8 mouse cellular contexts compared by ENCODE assay signal in genomic region chr6:52213119-52213986, GRCm38 (mm10). TPM values are rescaled to one million over a fixed set of nuclear protein-coding genes. Genes with fewer than 3 reads are reported as not detected.
DNase-seq lines count a peak whose midpoint lies in the region; ATAC-seq and TF ChIP-seq lines count a peak whose summit lies in the region.

Gene Hoxa3 (minus strand): TSS chr6:52213336.
Gene Gm28308 (minus strand): TSS chr6:52213339.

- no peak within 1 kb of the TSS for H3K27ac ChIP-seq in spleen, adult 2 months (ENCODE audit: insufficient read depth, low read length)
- peak within 1 kb of the TSS; percentile 99 for H3K27ac ChIP-seq in kidney, postnatal 0 days

- no peak for TF ChIP-seq CTCF in spleen, adult 2 months (IDR thresholded peaks at IDR 0.05; ENCODE audit: extremely low read depth, insufficient read depth, insufficient read length, insufficient replicate concordance)
- no peak for TF ChIP-seq CTCF in kidney, postnatal 0 days (IDR thresholded peaks at IDR 0.05; ENCODE audit: low read depth)

- H3K4me1 ChIP-seq in spleen, adult 2 months (ENCODE audit: control insufficient read depth, insufficient read depth, insufficient read length): peaks cover 15% of the 10 kb centered on the region
- peaks cover 47% of the 10 kb centered on the region for H3K4me1 ChIP-seq in kidney, postnatal 0 days (replicated peaks; ENCODE audit: insufficient read depth, low read length)

- peak within 1 kb of the TSS; percentile 90 for H3K9ac ChIP-seq in kidney, postnatal 0 days (ENCODE audit: low read depth, low read length)

- H3K4me2 ChIP-seq in kidney, postnatal 0 days (ENCODE audit: low read length): peak within 1 kb of the TSS; percentile 89

- peaks cover 40% of the 10 kb centered on the region for H3K27me3 ChIP-seq in spleen, adult 2 months (ENCODE audit: control insufficient read depth, insufficient read depth, low read length)
- no peaks in the 10 kb centered on the region for H3K27me3 ChIP-seq in kidney, postnatal 0 days (ENCODE audit: insufficient read depth, low read length)

- TF ChIP-seq POLR2A in spleen, adult 2 months (IDR thresholded peaks at IDR 0.05; ENCODE audit: low read depth, low read length): no peak

- 4% methylated on average over 38 of the region's 38 CpGs for WGBS in spleen, adult 2 months
- 4% methylated on average over 37 of the region's 38 CpGs for WGBS in kidney, postnatal 0 days

- DNase-seq in spleen, adult 2 months (ENCODE audit: low read depth in 1 of 2, low spot score in 2 of 2): no peak
- no peak for DNase-seq in spleen, adult 12 weeks (ENCODE audit: low spot score)
- DNase-seq in gastrocnemius, postnatal 10 days: peak; percentile 76
- peak; percentile 98 for DNase-seq in kidney, postnatal 0 days (ENCODE audit: low spot score)
- no peak for DNase-seq in cerebellum, adult 18-20 months
- DNase-seq in thymus, adult 18-20 months: no peak
- no peak for DNase-seq in thymus, postnatal 0 days (ENCODE audit: low spot score)

- H3K4me3 ChIP-seq in spleen, adult 2 months (ENCODE audit: extremely low read depth, insufficient read depth, insufficient read length): peak within 1 kb of the TSS; percentile 54
- H3K4me3 ChIP-seq in kidney, postnatal 0 days (replicated peaks; ENCODE audit: low read depth, low read length): peak within 1 kb of the TSS; percentile 78

- no peaks in the 10 kb centered on the region for H3K9me3 ChIP-seq in kidney, postnatal 0 days (replicated peaks; ENCODE audit: low read length)

- H3K36me3 ChIP-seq in spleen, adult 2 months (ENCODE audit: control insufficient read depth, insufficient read depth, low read length): no peaks in the 10 kb centered on the region
- H3K36me3 ChIP-seq in kidney, postnatal 0 days (ENCODE audit: insufficient read depth, low read length): no peaks in the 10 kb centered on the region

- peak; percentile 38; the same call in 1 of the 2 replicates for ATAC-seq in kidney, postnatal 0 days (replicated peaks; ENCODE audit: low FRiP score, low read depth)
- 0 out of 2 replicates have a peak, but pooled peaks have one; percentile 15 for ATAC-seq in megakaryocyte, adult 5-6 weeks (ENCODE audit: poor library complexity, severe bottlenecking)

RNA-seq across cellular contexts. Expression of gene Hoxa3, which starts in this region (rescaled TPM):
- polyA plus RNA-seq in spleen, adult 2 months (2012; rRNA removed): 1.4 and 1.5 TPM in 2 replicates
- 1 to 10 TPM; 2.0 to 5.0 TPM for total RNA-seq in gastrocnemius, postnatal 10 days (2021)
- 4.8 and 6.0 TPM in 2 replicates for polyA plus RNA-seq in kidney, postnatal 0 days (2015; fragmentation: Nextera tagmentation; extraction: Ambion mirVana)
- 0.93 TPM in 1 of 2 replicates, not detected in the other for total RNA-seq in megakaryocyte, adult 5-6 weeks (2015)
- total RNA-seq in megakaryocyte, adult 5-6 weeks (2017): not detected in 2 replicates
- 1.1 and 1.2 TPM in 2 replicates for polyA plus RNA-seq in thymus, postnatal 0 days (2015; fragmentation: Nextera tagmentation; extraction: Ambion mirVana)

RNA-seq across cellular contexts. Expression of gene Gm28308, which starts in this region (rescaled TPM):
- not detected in 2 replicates for polyA plus RNA-seq in spleen, adult 2 months (2012; rRNA removed)
- total RNA-seq in gastrocnemius, postnatal 10 days (2021): not detected
- 0.66 and 2.1 TPM in 2 replicates for polyA plus RNA-seq in kidney, postnatal 0 days (2015; fragmentation: Nextera tagmentation; extraction: Ambion mirVana)
- total RNA-seq in megakaryocyte, adult 5-6 weeks (2015): not detected in 2 replicates
- total RNA-seq in megakaryocyte, adult 5-6 weeks (2017): not detected in 2 replicates
- not detected in 2 replicates for polyA plus RNA-seq in thymus, postnatal 0 days (2015; fragmentation: Nextera tagmentation; extraction: Ambion mirVana)

Comparison
In these comparisons a context has a peak if more than half of its experiments do, and no peak if none do; other contexts are left out.
1. Peak in ATAC-seq in megakaryocyte, adult 5-6 weeks; RNA of the genes that start here not detected or under 1 TPM.
2. DNase-seq: peak in gastrocnemius, postnatal 10 days (single experiment) and kidney, postnatal 0 days (single experiment); none in spleen, adult 2 months (0 of 2), spleen, adult 12 weeks (single experiment), cerebellum, adult 18-20 months (0 of 2), thymus, adult 18-20 months (0 of 2) and thymus, postnatal 0 days (single experiment).